Mouse (Mus musculus) kidney, adult 2 months (tissue): ENCODE results near the gene Kcnj6.

Experiments used
- CTCF ChIP-seq: fragments of 200-500 bp; conservative IDR thresholded peaks from 2 replicates; pipeline ENCODE4 v1.5.1; 2011; ENCODE audit warnings: low read depth, mild to moderate bottlenecking, control low read depth, low read length, moderate library complexity, mixed read lengths; ENCODE audit not compliant: insufficient read depth, insufficient read length
- POLR2A ChIP-seq: fragments of 200-500 bp; IDR thresholded peaks from one replicate; pipeline ENCODE4 v1.6.1; 2011; ENCODE audit warnings: low read depth, low read length, control low read depth

- TF ChIP-seq CTCF (no peak), POLR2A (no peak)
Observed at GRCm38 (mm10) chr16:94788716-94789115, 208.8 kb downstream of the Kcnj6 start.
